In the genomic region with DNA sequence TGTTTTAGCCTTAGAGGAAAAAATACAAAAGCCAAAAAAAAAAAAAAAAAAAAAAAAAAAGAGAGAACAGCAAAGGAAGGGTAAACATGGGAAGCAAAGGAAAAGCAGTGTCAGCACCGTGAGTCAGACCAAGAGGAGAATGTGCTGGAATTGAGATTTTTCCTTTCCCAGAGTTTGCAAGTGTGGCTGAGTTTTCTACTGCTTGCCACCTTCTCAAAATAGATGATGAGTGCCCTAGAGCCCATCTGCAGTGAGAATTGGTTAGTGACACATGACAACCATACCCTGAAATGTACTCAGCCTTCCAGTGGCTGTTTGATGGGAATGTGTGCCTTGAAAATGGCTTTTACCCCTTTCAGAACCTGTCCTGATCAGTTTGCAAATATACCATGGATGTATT, we compare ENCODE assay signal across 13 mouse cellular contexts.
"Had no signal": no experiment of that assay in that cellular context is flagged by ENCODE, and none has a peak within 500 bp of the region (broad histone marks: within the 10 kb centered on the region; RNA-seq: fewer than 3 reads in every experiment).

No protein-coding gene starts in this region.

- DNase-seq: gastrocnemius, postnatal 14 days; gastrocnemius, postnatal 36 days; heart, adult 11 months; heart, adult 2 months; heart, postnatal 14 days; heart, postnatal 36 days; kidney, adult 11 months; kidney, adult 2 months; kidney, adult 9 months; kidney, postnatal 14 days; kidney, postnatal 36 days; layer of hippocampus, adult 9-11 months; layer of hippocampus, postnatal 36 days had no signal
